Mouse (Mus musculus): Measurements from ENCODE around the gene Gm29106. TPM values are rescaled to one million over a fixed set of nuclear protein-coding genes. Genes with fewer than 3 reads are reported as not detected.
"Not testable (repeated sequence)": the region's sequence is repeated elsewhere in the genome, so short reads cannot be mapped to it uniquely, and the experiment has no call there.

Gm29106 gene
- polyA plus RNA-seq (2016; fragmentation: Nextera tagmentation; extraction: Ambion mirVana), result 0.13 and 0.21 TPM in 2 replicates

DNA sequence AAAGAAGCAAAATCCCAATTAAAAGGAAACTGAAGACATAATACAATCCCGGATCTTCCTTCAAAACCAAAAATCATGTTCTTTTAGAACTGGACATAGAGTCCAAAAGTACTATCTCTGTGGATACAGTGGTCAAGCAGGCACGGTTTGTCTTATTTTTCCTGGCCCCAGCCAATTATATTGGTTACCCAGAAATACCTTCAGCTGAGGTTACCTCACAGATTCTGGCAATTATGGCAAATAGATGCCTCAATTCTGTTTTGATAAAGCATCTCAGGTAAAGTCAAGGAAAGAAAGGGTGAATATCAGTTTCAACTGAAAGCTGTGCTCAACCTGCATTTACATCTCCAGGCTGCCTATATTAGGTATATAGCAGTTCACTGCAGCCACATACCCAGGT, at the start of gene Gm29106:
Gene Gm29106 (plus strand): TSS at position 301 of the 400 bp plus-strand sequence.
- H3K4me1 ChIP-seq (replicated peaks); H3K36me3 ChIP-seq; ATAC-seq (ENCODE audit: insufficient number of reproducible peaks, insufficient read depth, low FRiP score, low TSS enrichment, low read depth); H3K4me3 ChIP-seq (replicated peaks); H3K9ac ChIP-seq (replicated peaks); H3K9me3 ChIP-seq; H3K4me2 ChIP-seq; H3K27me3 ChIP-seq; H3K27ac ChIP-seq: not testable (repeated sequence)
- 70% methylated on average over 2 of the region's 2 CpGs for WGBS

DNA sequence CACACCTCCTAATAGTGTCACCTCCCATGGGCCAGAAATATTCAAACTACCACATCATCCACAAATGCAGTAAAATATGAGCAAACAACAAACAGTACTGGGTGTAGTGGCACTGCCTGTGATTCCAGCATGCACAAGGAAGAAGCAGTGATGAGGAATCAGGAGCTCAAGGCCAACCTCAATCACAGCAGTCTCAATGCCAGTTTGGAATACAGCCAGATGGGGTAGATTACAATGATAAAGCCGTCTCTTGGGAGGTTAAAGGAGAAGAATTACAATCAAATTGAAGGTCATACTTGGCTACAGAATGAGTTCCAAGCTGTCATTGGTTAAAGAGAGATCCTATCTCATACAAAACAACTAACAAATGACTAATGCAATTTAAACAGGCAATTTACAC, 52.2 kb downstream of the Gm29106 start:
- Histone ChIP-seq H3K9me3 (no peaks in the 10 kb centered on the region), H3K4me2 (no peak overlapping the region), H3K9ac (replicated peaks) (no peak overlapping the region), H3K4me3 (replicated peaks) (no peak overlapping the region), H3K4me1 (replicated peaks) (no peaks in the 10 kb centered on the region), H3K36me3 (no peaks in the 10 kb centered on the region), H3K27me3 (no peaks in the 10 kb centered on the region), H3K27ac (no peak overlapping the region)
- no peak for ATAC-seq (ENCODE audit: insufficient number of reproducible peaks, insufficient read depth, low FRiP score, low TSS enrichment, low read depth)
- WGBS, result 70% methylated on average over 1 of the region's 1 CpGs

DNA sequence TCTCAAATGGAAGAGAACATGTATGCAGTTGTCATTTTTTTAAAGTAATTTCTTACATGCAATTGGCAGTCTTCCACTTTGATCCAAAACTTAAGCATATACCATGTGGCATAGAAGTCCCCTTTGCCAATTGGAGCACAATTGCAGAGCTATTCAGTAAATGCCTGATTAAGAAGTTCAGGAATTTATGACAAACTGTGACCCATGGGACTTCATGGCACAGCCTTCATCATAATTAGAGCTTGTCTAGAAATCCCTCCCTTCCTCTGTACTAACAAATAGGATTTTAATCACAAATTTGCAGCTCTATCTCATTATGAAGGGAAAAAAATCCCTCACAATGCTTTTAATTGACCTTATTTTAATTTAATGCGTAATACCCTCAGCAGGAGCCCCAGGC, 59.7 kb downstream of the Gm29106 start:
- H3K4me3 ChIP-seq (replicated peaks), result no peak overlapping the region
- no peak overlapping the region for H3K4me2 ChIP-seq
- ATAC-seq (ENCODE audit: insufficient number of reproducible peaks, insufficient read depth, low FRiP score, low TSS enrichment, low read depth), result no peak
- H3K27ac ChIP-seq, result no peak overlapping the region
- H3K9me3 ChIP-seq, result no peaks in the 10 kb centered on the region
- no peak overlapping the region for H3K9ac ChIP-seq (replicated peaks)
- no peaks in the 10 kb centered on the region for H3K36me3 ChIP-seq
- 81% methylated on average over 1 of the region's 1 CpGs for WGBS
- no peaks in the 10 kb centered on the region for H3K27me3 ChIP-seq
- no peaks in the 10 kb centered on the region for H3K4me1 ChIP-seq (replicated peaks)

Other genes starting within 250 kb of the Gm29106 start
- gene Gm28168, start 248.5 kb upstream of the Gm29106 start, polyA plus RNA-seq (2016; fragmentation: Nextera tagmentation; extraction: Ambion mirVana), result not detected in 2 replicates
- not detected in 2 replicates for gene Gm7145, start 210.6 kb upstream of the Gm29106 start, polyA plus RNA-seq (2016; fragmentation: Nextera tagmentation; extraction: Ambion mirVana)
- 370 and 397 TPM in 2 replicates for gene Tsn, start 135.2 kb downstream of the Gm29106 start, polyA plus RNA-seq (2016; fragmentation: Nextera tagmentation; extraction: Ambion mirVana)
- 85.1 and 88.0 TPM in 2 replicates for gene Nifk, start 145.3 kb downstream of the Gm29106 start, polyA plus RNA-seq (2016; fragmentation: Nextera tagmentation; extraction: Ambion mirVana)
- 77.7 and 78.5 TPM in 2 replicates for gene Clasp1, start 212.5 kb downstream of the Gm29106 start, polyA plus RNA-seq (2016; fragmentation: Nextera tagmentation; extraction: Ambion mirVana)